Mouse (Mus musculus) spleen, embryonic (tissue): ENCODE measurements around the gene Arrdc5.
"Not testable (repeated sequence)": the region's sequence is repeated elsewhere in the genome, so short reads cannot be mapped to it uniquely, and the experiment has no call there.

Experiments used
- CTCF ChIA-PET: fragments of 350-600 bp; sonication (Branson Sonifier 250); formaldehyde crosslinking; loops from one replicate; lab custom pipeline; 2022; lab: Charles Lee

The Arrdc5 gene

GRCm38 (mm10) chr17:56258269-56258668 is 41.8 kb downstream of the Arrdc5 start:
- CTCF ChIA-PET = not testable (repeated sequence)

- CTCF ChIA-PET = no interaction called here
Measured at GRCm38 (mm10) chr17:56257181-56257894, 42.7 kb downstream of the Arrdc5 start.

GRCm38 (mm10) chr17:56256239-56256881 is 43.7 kb downstream of the Arrdc5 start, which contains the start of gene Fem1a:
Gene Fem1a, plus strand, starts transcription at chr17:56256810.
- CTCF ChIA-PET = interaction anchor here (0.5 to 1.2 kb wide), 2 partner anchors 14 to 1072 kb away, joined by 3 to 5 read pairs; no protein-coding TSS in a partner anchor

GRCm38 (mm10) chr17:56255863-56256238 is 44.2 kb downstream of the Arrdc5 start:
- CTCF ChIA-PET = interaction anchor here (0.5 to 1.2 kb wide), 2 partner anchors 14 to 1072 kb away, joined by 3 to 5 read pairs; no protein-coding TSS in a partner anchor

GRCm38 (mm10) chr17:56255429-56255828 is 44.7 kb downstream of the Arrdc5 start:
- CTCF ChIA-PET = interaction anchor here (1.2 kb wide), 1 partner anchor 15 kb away, joined by 5 read pairs; no protein-coding TSS in a partner anchor

GRCm38 (mm10) chr17:56254695-56255094 is 45.4 kb downstream of the Arrdc5 start:
- CTCF ChIA-PET = no interaction called here

GRCm38 (mm10) chr17:56251136-56251829 is 48.8 kb downstream of the Arrdc5 start:
- CTCF ChIA-PET = no interaction called here

GRCm38 (mm10) chr17:56245608-56246007 is 54.5 kb downstream of the Arrdc5 start:
- CTCF ChIA-PET = no interaction called here
